Mouse (Mus musculus) liver, embryonic 14.5 days (tissue): ENCODE measurements around the gene Clpb.

Experiments
- CTCF ChIP-seq: IDR thresholded peaks from 2 replicates; pipeline ENCODE4 v1.5.1; 2016; ENCODE audit warnings: antibody characterized with exemption, low read depth, control low read depth
- EP300 ChIP-seq: IDR thresholded peaks from 2 replicates; pipeline ENCODE4 v1.6.1; 2016; ENCODE audit warnings: antibody characterized with exemption, low read depth

DNA sequence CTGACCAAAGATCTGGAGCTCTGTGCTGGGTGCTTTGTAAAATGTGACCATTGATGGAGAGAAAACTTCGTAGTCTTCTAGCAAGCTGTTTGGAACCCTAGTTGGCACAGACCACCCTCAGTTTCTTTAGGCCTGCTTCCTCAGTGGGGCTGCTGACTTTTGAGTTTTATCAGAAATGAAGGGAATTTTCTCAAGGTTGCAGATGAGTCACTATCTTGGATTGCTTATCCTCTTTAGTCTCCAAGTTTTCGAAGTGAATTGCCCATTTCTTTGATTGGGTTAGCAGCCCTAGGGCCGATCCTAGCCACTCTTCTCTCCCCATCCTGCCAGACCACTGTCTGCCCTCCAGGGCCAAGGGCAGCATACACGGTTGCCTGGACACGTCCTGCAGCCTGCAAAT lies 39.3 kb downstream of the Clpb start:
- no peak for TF ChIP-seq CTCF
- TF ChIP-seq EP300: no peak
